Mouse (Mus musculus): Measurements from ENCODE around the gene Cyp4b1. TPM values are rescaled to one million over a fixed set of nuclear protein-coding genes. Genes with fewer than 3 reads are reported as not detected.
"Not testable (repeated sequence)": the region's sequence is repeated elsewhere in the genome, so short reads cannot be mapped to it uniquely, and the experiment has no call there.

Gene Cyp4b1
- polyA plus RNA-seq (2015; fragmentation: Nextera tagmentation; extraction: Ambion mirVana), result 1.3 TPM in 2 replicates

DNA sequence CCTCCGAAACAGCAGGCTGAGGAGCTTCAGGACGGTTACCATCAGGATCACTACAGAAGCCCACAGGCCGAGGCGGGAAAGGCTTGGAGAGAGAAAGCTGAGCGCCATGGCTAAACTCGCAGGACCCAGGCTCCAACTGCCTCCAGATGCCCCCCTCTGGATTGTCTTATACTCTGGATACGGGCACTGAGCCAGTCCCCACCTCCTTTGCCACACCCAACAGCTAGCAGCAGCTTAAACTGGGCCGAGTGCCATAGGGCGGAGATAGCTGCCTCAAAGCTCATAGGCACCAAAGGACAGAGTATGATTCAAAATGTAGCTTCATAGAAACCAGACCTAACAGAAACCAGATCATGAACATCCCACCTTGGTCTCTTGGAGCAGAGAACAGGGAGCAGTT is at the start of gene Cyp4b1:
Cyp4b1 (minus strand) TSS at position 144 of the 400 bp plus-strand sequence.
- H3K27ac ChIP-seq (replicated peaks), result no peak within 1 kb of the TSS
- no peak within 1 kb of the TSS for H3K4me3 ChIP-seq (replicated peaks)
- no peaks in the 10 kb centered on the region; the same call in 1 of the 2 replicates for H3K4me1 ChIP-seq
- 88% methylated on average over 9 of the region's 9 CpGs for WGBS
- H3K9me3 ChIP-seq (replicated peaks), result no peaks in the 10 kb centered on the region
- H3K27me3 ChIP-seq (replicated peaks), result no peaks in the 10 kb centered on the region
- ATAC-seq (ENCODE audit: low FRiP score), result no peak
- no peak within 1 kb of the TSS for H3K9ac ChIP-seq (replicated peaks)
- no peak within 1 kb of the TSS for H3K4me2 ChIP-seq
- no peaks in the 10 kb centered on the region for H3K36me3 ChIP-seq

DNA sequence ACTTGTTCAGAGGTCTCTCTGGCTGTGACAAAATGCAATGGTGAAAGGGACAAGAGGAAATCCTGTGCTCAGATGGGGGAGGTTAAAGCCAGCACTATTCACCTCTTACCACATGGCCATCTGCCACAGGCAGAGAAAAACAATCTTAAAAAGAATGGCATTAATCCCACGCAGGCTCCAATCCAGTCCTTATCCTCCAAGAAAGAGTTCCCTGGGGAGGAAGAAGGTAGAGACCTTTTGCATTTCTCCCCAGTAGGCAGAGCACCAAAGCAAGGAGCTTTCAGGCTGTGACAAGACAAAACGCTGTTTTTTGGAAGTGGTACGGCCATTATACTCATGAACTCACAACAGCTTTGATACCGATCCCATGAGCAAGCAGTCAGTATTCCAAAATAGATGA is 38.8 kb upstream of the Cyp4b1 start:
- H3K36me3 ChIP-seq, result no peaks in the 10 kb centered on the region
- H3K9me3 ChIP-seq (replicated peaks), result no peaks in the 10 kb centered on the region
- no peak for ATAC-seq (ENCODE audit: low FRiP score)
- H3K9ac ChIP-seq (replicated peaks), result no peak overlapping the region
- H3K4me1 ChIP-seq, result no peaks in the 10 kb centered on the region
- H3K27ac ChIP-seq (replicated peaks), result no peak overlapping the region
- no peaks in the 10 kb centered on the region for H3K27me3 ChIP-seq (replicated peaks)
- H3K4me3 ChIP-seq (replicated peaks), result no peak overlapping the region
- 63% methylated on average over 4 of the region's 4 CpGs for WGBS
- no peak overlapping the region for H3K4me2 ChIP-seq

DNA sequence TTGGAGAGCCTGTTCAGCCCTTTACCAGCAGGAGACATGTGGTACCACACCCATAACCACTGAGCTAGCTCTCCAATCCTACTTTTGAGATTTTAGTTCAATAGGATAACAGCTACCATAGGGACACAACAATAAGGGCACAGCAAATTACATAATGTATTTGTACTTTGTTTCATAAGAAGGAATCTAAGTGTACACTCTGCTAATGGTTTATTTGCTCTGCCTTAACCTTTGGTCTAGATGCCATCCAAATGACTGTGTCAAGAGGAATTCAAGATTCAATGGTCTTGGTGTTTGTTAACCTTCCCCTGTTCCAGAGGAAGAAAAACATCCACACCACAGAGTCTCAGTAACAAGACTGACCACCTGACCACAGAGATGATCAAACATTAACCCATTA is 11.7 kb upstream of the Cyp4b1 start:
- Histone ChIP-seq H3K4me2 (no peak overlapping the region), H3K4me1 (peaks cover 9% of the 10 kb centered on the region; the same call in 1 of the 2 replicates), H3K9ac (replicated peaks) (no peak overlapping the region), H3K9me3 (replicated peaks) (no peaks in the 10 kb centered on the region), H3K27me3 (replicated peaks) (no peaks in the 10 kb centered on the region), H3K4me3 (replicated peaks) (no peak overlapping the region), H3K27ac (replicated peaks) (no peak overlapping the region), H3K36me3 (no peaks in the 10 kb centered on the region)
- ATAC-seq (ENCODE audit: low FRiP score), result no peak

DNA sequence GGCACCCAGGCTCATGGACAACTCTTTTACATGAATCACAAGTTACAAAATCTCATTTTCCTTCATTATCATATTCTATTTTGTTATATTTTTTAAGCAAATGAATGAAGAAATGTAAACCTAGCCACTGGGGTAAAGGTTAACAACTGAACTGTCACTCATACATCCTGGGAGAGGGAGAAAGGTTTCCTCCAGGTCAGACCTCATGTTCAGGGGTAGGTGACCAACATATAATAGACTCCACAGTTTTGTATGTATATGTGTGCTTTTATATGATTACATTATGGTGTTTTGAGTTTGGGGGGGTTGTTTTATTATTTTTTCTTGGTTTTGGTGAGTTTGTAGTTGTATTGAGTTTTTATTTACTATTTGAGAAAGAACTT is 10.3 kb upstream of the Cyp4b1 start:
- Histone ChIP-seq H3K9me3 (replicated peaks) (no peaks in the 10 kb centered on the region), H3K9ac (replicated peaks) (no peak overlapping the region), H3K4me3 (replicated peaks) (peak overlapping the region; percentile 53; the same call in 1 of the 2 replicates), H3K27ac (replicated peaks) (no peak overlapping the region), H3K27me3 (replicated peaks) (no peaks in the 10 kb centered on the region), H3K4me2 (peak overlapping the region; percentile 96), H3K4me1 (peaks cover 9% of the 10 kb centered on the region; the same call in 1 of the 2 replicates), H3K36me3 (no peaks in the 10 kb centered on the region)
- no peak for ATAC-seq (ENCODE audit: low FRiP score)

DNA sequence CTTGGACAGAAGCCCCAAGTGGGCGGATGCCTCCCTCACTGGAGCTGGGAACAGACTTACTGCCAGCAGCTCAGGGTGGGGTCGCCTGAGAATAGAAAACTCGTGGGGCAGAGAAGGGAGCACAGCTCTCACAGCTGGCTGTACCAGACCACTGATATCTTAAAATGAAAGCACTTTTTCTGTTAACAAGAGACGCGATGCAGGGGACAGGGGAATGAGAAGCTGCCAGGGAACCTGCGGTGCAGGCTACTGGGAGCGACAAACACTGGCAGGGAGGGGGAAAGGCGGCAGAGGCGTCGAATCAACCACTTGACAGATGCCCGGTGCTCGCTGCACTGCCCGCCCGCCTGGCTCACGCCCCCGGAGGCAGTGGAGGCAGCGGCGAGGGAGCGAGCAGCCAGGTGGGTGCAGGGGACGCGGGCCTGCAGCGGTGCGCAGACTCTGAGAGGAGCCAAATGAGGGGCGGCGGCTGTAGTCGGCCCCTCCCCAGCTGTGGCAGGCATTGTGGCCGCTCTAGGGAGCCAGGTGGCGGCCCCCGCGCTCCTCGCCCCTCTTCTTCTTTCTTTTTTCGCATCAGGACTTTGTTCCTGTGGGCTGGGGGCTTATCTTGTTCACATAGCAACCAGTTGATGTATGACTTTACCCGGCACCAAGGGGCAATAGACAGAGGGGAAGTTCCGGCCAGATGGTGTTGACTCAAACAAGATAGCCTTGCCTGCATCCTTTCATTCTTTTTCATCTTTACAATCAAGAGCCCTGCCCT is 9.8 kb upstream of the Cyp4b1 start:
- no peaks in the 10 kb centered on the region for H3K9me3 ChIP-seq (replicated peaks)
- no peaks in the 10 kb centered on the region for H3K36me3 ChIP-seq
- H3K9ac ChIP-seq (replicated peaks), result peak overlapping the region; percentile 60
- no peaks in the 10 kb centered on the region for H3K27me3 ChIP-seq (replicated peaks)
- ATAC-seq (ENCODE audit: low FRiP score), result peak; percentile 90
- H3K4me3 ChIP-seq (replicated peaks), result peak overlapping the region; percentile 53
- H3K4me2 ChIP-seq, result peak overlapping the region; percentile 96
- H3K4me1 ChIP-seq, result peaks cover 9% of the 10 kb centered on the region; the same call in 1 of the 2 replicates
- 3% methylated on average over 28 of the region's 34 CpGs for WGBS
- H3K27ac ChIP-seq (replicated peaks), result 0 out of 2 replicates have a peak overlapping the region, but pooled peaks have one; percentile 11

DNA sequence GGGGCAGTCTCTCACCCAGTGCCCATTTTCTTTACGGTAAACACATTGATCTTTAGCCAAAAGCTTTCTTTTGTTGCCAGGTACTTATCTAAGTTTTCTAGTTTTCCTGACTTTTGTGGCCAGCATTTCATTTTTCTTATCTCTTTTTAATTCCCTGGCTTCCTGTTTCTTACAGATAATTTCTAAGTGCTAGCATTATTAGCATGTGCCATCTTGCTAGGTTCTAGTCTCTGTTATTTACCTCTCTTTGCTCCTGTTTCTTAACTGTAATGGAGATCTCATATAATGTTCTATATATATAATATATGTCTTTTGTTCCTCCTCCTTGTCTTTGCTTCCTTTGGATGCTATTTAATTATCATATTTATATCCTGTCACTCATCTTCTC is 9.0 kb upstream of the Cyp4b1 start:
- H3K4me2 ChIP-seq, result peak overlapping the region; percentile 96
- H3K36me3 ChIP-seq; H3K27ac ChIP-seq (replicated peaks); H3K4me1 ChIP-seq; H3K9ac ChIP-seq (replicated peaks); ATAC-seq (ENCODE audit: low FRiP score); H3K27me3 ChIP-seq (replicated peaks); H3K9me3 ChIP-seq (replicated peaks); H3K4me3 ChIP-seq (replicated peaks): not testable (repeated sequence)
- 100% methylated on average over 1 of the region's 1 CpGs for WGBS

DNA sequence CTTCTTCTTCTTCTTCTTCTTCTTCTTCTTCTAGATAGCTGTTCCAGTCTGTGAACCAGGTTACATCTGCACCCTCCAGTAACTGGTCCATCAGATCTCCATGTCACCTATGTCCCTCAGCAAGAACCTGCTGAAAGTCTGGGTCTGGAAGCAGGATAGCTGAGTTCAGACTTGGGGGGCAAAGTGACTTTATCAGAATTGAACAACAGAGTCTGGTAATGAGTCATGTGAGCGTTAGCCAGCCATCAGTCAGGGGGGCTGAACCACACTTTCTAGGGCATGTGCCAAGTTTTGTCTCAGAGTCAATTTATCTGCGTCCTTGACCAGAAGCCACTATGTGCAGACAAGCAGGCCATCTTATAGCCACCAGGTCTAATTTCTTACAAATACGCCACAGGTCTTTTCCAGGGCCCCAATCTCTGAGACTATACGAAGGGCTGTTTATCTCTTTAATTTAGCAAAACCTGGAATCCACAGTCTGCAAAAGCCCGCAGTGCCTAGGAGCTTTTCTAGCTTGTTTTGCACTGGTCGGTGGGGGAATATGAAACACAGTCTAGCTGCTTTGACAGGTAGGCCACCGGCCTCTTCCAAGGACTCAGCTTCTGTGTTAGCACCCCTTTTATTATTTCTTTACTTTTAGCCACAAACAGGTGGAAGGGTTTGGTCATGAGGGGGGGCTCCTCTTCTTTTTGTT is 8.5 kb upstream of the Cyp4b1 start:
- not testable (repeated sequence) for ATAC-seq (ENCODE audit: low FRiP score); H3K9me3 ChIP-seq (replicated peaks); H3K4me2 ChIP-seq; H3K4me1 ChIP-seq; H3K4me3 ChIP-seq (replicated peaks); H3K27ac ChIP-seq (replicated peaks); H3K36me3 ChIP-seq; H3K9ac ChIP-seq (replicated peaks); H3K27me3 ChIP-seq (replicated peaks)
- WGBS, result 91% methylated on average over 7 of the region's 7 CpGs

DNA sequence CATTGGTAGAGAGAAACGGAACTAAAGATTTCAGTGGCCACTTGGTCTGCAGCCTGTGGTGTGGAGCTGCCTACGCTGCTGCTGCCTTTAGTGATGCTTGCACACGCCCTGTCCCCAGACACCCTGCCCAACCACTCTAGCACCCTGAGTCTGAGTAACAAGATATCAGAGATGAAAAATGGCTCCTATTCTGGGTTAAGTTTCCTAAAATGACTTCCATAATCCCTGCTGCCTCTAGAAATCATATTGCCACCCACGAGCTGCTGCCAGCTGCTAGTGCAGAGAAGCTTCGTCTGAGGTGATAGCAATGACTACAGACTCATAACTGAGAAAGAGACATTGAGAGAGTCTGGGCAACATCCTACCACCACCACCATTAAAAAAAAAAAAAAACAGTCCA is 3.3 kb upstream of the Cyp4b1 start:
- H3K27me3 ChIP-seq (replicated peaks), result no peaks in the 10 kb centered on the region
- H3K9me3 ChIP-seq (replicated peaks), result no peaks in the 10 kb centered on the region
- 89% methylated on average over 5 of the region's 5 CpGs for WGBS
- no peak overlapping the region for H3K4me2 ChIP-seq
- H3K27ac ChIP-seq (replicated peaks), result no peak overlapping the region
- ATAC-seq (ENCODE audit: low FRiP score), result no peak
- H3K9ac ChIP-seq (replicated peaks), result no peak overlapping the region
- no peak overlapping the region for H3K4me3 ChIP-seq (replicated peaks)
- no peaks in the 10 kb centered on the region for H3K36me3 ChIP-seq
- no peaks in the 10 kb centered on the region for H3K4me1 ChIP-seq

DNA sequence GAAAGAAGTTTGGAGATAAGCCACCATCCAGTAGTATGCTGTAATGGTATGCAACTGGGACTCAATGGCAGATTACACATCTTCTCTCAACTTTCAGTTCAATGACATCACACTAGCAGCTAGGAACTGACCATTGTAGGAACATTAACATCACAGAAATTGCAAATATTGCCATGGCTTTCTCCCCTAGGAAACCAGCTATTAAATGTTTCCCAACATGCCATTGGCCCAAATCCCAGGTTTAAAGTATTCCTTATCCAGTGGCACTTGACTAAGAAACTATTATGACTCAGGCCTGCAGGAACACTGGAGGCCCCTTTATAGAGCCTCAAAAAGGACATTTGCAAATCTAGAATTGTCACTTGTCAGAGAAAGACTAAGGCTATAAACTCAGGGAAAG is 1.8 kb upstream of the Cyp4b1 start:
- Histone ChIP-seq H3K9ac (replicated peaks) (no peak overlapping the region), H3K4me2 (no peak overlapping the region), H3K27me3 (replicated peaks) (no peaks in the 10 kb centered on the region), H3K4me3 (replicated peaks) (no peak overlapping the region), H3K27ac (replicated peaks) (no peak overlapping the region), H3K4me1 (no peaks in the 10 kb centered on the region; the same call in 1 of the 2 replicates), H3K36me3 (no peaks in the 10 kb centered on the region), H3K9me3 (replicated peaks) (no peaks in the 10 kb centered on the region)
- ATAC-seq (ENCODE audit: low FRiP score), result no peak

DNA sequence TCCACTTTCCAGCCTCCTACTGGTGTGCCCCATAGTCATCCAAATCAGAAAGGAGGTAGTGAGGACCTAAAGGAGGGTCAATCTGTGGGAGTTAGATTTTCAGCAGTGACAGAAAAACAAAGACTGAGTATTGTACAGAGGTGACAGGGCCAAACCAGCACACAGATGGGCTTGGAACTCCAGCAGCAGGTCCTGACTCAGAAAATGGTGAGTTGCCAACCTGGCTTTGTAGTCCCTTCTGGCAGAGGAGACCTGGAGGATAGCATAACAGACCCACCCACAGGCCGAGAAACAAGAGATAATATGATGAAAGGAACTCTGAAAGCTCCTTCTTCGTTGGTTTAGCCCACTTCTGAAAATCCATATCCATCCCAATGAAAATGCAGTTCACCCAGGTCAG is 1.2 kb upstream of the Cyp4b1 start:
- H3K27ac ChIP-seq (replicated peaks), result no peak overlapping the region
- WGBS, result 79% methylated on average over 2 of the region's 2 CpGs
- no peak overlapping the region for H3K4me2 ChIP-seq
- H3K9ac ChIP-seq (replicated peaks), result no peak overlapping the region
- no peaks in the 10 kb centered on the region for H3K27me3 ChIP-seq (replicated peaks)
- no peak for ATAC-seq (ENCODE audit: low FRiP score)
- H3K4me3 ChIP-seq (replicated peaks), result no peak overlapping the region
- H3K9me3 ChIP-seq (replicated peaks), result no peaks in the 10 kb centered on the region
- no peaks in the 10 kb centered on the region; the same call in 1 of the 2 replicates for H3K4me1 ChIP-seq
- H3K36me3 ChIP-seq, result no peaks in the 10 kb centered on the region

DNA sequence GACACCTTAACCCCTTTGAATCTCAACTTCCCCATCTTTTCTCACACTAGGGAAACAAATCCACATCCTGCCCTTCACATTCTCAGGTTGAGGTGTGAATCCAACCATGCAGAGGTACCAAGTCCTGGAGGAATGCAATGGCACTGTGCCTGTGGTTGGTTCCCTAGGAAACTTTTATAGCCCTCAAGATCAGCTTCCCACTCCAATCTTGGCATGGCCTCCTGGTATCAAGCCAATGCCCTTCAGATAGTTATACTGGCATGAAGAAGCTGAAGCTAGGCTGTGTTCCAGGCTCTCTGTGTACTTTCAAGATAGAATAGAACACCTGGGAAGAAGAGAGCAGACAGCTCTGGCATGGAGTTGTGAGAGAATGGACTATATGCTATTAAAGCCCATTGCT is 2.2 kb downstream of the Cyp4b1 start:
- Histone ChIP-seq H3K9ac (replicated peaks) (no peak overlapping the region), H3K9me3 (replicated peaks) (no peaks in the 10 kb centered on the region), H3K4me2 (no peak overlapping the region), H3K27ac (replicated peaks) (no peak overlapping the region), H3K4me3 (replicated peaks) (no peak overlapping the region), H3K36me3 (no peaks in the 10 kb centered on the region), H3K4me1 (no peaks in the 10 kb centered on the region; the same call in 1 of the 2 replicates), H3K27me3 (replicated peaks) (no peaks in the 10 kb centered on the region)
- ATAC-seq (ENCODE audit: low FRiP score), result no peak
